Mouse (Mus musculus) cortical plate, adult 2 months (tissue): Measurements from ENCODE around the gene Slc20a1.

Source experiments
- CTCF ChIP-seq: fragments of 200-500 bp; IDR thresholded peaks from 2 replicates; pipeline ENCODE4 v1.5.1; 2011; ENCODE audit warnings: mild to moderate bottlenecking, control low read depth, low read length; ENCODE audit not compliant: insufficient read depth; ENCODE audit errors: extremely low read depth
- POLR2A ChIP-seq: fragments of 200-500 bp; IDR thresholded peaks from 2 replicates; pipeline ENCODE4 v1.6.1; 2011; ENCODE audit warnings: mild to moderate bottlenecking, low read length, control low read depth; ENCODE audit not compliant: insufficient read depth; ENCODE audit errors: extremely low read depth

- TF ChIP-seq POLR2A (no peak), CTCF (no peak)
Observed at GRCm38 (mm10) chr2:129151111-129151510, 47.5 kb upstream of the Slc20a1 start.
